Mouse (Mus musculus) CH12F3 (cell line): ENCODE data around the gene Cdk5.

ENCODE experiments used
- in situ Hi-C: fragments of 300-500 bp; cut with MboI; formaldehyde crosslinking; loops from 2 replicates; pipeline ENCODE4 v1.14.3; 2020; ENCODE audit warnings: low sequenced_read_pairs

The Cdk5 gene

DNA sequence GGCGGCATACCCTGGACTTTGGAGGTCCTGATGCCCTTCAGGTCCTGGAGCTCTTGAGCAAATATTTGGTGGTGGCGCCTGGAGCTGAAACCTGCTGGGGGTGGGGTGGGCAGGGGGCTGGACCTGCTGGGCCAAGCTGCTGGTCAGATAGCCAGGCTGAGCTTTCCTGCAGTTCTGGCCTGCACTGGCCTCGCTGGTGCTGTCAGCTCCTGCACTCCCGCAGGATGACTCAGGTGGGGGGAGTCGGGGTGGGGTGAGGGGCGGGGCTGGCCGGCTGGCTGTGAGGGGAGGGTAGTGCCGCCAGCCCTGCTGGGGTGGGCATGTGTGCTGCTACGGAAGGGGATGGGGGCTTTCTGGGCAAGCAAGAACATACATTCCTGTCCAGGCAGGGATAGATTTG is 5.3 kb upstream of the Cdk5 start:
- in situ Hi-C loops = no loop called here

DNA sequence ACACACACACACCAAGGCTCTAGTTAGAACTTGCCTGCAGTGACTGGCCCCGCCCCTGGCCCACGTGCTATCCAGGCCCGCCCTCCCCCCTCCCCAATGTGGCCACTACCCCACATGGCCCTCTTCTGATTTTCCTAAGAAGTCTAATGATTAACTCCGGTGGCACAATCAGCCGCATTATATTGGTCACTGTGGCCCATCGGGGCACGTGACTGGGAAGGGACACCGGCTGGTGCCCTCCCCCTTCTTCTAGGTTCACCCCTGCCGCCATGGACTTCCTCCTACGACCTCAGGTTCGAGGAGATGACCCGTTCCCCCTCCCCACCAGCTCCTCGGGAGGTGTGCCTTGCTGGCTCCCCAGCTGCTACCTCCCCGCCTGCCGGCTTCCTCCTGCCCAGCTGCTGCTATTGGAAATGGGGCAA is 4.7 kb upstream of the Cdk5 start:
- in situ Hi-C loops = no loop called here

DNA sequence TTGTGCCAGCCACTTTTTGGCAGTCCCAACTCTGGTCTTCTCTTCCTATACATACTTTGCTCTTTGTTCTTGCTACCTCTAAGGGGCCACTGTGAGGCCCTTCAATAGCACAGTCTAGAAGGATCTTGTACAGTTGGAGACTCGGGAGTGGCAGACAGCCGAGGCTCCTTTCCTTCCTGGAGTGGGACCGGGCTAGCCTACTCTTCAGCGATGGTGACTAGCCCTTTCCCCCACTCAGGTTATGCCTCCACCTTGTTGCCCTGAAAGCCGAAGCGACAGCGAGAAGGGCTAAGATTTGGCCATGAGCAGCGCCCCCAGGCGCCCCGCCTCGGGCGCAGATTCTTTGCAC is 3.9 kb upstream of the Cdk5 start:
- in situ Hi-C loops = no loop called here

DNA sequence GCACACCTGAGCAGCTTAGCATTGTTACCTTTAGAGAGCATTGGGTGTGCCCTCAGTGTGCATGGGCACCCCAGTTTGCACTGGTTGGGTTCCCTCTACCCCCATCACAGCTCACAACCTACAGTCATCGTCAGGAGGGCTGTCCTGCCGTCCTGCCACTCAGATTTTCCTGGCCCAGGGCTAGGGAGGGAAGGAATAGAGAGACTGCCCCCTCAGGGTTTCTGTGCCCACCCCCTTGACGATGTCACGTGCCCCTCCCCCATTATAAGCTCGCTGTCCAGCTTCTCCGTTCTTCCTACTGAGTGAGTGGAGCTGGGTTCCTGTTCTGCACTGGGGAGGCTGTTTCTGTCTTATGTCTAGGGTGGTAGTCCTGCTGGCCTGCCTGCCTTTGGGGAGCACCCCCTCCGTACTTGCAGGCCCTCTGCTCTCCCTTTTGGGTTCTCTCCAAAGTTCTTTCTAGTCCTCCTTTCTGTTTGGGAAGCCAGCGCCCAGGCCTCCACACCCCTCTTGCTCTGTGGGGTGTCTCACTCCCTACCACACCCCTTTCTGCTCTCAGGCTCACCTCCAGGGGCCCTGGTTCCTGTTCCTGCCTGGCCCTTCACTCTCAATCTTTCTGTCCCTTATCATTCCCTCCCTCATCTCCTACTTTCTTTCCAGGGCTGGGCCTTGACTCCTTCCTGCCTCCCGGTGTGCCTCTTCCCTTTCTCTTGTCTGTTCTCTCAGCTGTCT is 3.4 kb upstream of the Cdk5 start:
- in situ Hi-C loops = no loop called here

DNA sequence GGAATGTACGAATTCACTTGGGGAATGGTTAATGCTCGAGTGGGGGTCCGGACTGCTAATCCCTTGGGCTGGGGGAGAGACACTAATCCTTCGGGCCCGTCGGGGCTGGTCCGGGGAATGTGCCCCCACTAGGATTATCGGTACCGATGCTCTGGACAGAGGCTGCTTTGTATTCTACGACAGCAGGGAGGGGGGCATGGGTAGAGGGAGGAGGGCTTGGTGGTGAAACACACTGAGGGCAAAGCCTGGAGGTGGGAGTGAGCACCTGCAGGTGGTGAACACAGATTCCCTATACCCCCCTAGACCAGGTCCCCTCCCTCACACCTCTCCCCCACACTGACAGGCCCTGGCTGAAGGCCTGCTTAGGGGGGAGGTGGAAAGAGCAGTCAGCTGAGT is 2.7 kb upstream of the Cdk5 start:
- in situ Hi-C loops = no loop called here

DNA sequence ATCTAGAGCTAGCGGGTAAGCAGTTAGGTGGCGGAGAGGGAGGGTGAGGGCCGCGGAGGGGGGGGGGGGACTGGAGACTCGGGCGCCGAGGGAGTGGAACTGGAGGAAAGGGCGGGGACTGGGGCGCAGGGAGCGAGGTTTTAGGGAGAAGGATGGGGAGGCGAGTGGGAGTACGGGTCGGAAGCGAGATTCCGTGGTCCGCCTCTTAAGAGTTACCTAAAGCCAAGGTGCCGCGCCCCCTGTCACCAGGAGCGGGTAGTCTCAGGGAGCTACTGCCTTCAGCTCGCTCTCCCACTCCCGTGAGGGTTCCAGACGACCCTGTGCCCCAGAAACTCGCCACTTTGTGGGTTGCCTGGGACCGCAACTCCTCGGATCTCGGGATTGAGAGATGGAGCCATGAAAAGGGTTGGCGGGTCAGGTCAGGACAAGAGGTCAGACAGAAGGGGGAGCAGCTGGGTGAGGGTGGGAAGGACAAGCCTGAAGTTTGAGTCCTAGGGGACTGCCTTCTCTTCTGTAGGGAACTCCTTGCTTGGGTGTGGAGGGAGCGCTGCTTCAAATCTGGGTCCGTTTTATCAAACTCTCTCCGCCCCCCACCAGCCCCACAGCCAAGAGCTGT is 2.2 kb upstream of the Cdk5 start:
- in situ Hi-C loops = no loop called here

DNA sequence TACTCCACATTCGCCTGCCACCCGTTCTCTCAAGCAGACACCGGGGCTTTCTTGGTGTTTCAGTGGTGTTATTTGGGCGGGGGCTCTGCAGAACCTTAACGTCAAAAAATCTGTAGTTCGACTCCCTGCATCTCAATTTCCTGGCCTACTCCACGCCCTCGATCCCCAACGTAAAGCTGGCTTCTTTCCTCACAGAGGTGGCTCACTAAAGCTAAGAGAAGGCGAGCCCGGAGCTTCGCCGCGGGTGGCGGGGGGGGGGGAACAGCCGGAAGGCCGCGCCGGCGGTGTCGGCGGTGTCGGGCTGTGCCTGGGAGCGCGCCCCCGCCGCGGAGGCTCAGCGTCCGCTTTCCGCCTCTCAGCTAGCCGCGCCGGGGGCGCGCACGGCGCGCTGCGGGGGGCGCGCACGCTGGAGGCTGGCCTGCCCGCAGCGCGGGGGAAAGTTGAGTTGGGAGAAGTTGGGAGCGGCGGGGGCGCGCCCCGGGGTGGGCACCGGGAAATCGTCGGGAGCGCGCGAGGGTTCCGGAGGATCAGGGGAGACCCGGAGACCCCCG is 1.6 kb upstream of the Cdk5 start:
- in situ Hi-C loops = no loop called here

DNA sequence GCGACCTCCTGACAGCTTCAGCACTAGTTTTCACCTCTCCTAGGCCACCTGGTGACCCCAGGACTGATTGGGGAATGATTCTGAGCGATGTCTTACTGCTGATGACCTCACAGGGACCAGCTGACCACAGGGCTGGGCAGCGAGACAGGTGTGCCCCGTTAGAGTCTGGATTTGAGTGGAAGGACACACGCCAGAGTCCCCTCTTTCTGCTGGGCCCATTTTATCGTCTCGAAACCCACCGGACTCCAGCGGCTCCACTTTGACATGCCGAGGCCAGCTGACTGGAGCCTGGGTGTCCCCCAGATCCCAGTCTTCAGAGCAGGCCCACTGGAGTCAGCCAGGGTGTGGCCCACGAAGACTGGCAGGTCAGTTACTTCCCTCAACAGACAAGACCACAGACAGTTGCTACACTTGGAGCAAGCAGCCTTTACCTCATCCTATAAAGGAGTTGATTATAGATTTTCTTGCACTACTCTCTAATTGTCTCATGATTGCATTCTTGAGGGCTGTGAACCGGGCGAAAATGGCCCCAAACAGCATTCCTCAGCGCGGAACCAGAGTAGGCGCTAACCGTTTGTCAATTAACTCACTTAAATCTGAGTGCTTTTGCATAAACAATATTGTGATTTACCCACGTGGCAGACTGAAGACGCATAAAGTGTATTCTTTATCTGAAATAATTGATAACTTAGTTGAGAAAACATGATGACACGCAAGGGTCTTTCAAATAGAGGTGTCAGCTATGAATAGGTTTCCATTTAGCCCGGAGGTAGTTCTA is 863 bp upstream of the Cdk5 start:
- in situ Hi-C loops = no loop called here

DNA sequence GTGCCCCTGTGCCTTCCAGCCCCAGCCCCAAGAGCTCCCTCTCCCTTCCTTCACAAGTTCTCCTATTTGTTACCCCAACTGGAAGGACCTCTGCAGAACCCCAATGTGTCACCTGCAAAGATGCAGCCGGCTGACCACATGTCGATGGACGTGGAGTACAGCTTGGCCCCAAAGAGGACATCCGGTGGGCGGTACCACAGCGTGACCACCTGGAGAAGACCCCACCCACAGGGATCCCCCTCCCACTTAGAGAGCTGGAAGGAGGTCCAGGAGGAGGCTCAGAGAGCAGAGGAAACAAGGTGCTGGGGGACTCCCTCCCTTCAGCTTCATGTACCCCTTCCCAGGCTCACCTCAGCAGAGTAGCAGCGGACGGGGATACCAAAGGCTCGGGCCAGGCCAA is 2.9 kb downstream of the Cdk5 start:
- in situ Hi-C loops = no loop called here

DNA sequence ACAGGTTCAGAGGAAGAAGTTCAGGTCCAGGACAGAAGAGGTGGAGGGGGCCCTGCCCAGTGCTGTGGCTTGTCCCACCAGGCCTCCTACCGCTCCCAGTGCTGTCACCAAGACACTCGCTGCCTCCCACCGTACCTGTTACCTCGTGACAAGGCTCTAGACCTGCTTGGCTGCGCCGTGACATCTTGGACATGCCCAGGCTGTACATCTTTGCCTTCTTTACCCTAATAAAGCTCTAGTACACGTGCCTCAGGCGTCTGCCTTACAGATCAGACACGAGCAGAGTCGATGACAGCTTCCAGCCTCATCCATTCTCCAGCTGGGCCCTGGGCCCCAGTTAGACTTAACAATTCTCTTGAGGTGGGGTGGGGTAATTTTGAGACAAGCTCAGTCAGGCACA is 5.7 kb downstream of the Cdk5 start:
- in situ Hi-C loops = no loop called here

DNA sequence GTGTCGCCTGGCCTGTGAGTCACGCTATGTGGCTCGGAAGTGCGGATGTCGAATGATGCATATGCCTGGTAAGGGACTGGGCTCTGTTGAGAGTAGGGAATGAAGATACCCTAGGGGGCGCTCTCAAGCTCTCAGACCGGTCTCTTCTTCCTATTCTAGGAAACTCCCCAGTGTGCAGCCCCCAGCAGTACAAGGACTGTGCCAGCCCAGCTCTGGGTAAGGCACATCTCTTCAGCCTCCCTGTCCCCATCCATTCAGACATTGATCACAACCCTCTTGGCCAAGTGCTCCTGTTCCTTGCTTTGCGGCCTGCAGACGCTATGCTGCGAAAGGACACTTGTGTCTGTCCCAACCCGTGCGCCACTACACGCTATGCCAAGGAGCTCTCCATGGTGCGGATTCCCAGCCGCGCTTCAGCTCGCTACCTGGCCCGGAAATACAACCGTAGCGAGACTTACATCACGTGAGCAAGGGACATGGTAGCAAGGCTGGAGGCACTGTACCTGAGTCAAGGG is 7.1 kb downstream of the Cdk5 start:
- in situ Hi-C loops = no loop called here

DNA sequence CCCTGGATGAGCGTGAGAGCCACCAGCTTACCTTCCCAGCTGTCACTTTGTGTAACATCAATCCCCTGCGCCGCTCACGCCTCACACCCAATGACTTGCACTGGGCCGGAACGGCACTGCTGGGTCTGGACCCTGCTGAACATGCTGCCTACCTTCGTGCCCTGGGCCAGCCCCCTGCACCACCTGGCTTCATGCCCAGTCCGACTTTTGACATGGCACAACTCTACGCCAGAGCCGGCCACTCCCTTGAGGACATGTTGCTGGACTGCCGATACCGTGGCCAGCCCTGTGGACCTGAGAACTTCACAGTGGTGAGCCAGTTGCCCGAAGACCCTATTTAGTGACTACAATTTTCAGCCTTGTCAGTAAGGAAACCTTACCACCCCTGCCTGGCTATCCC is 9.4 kb downstream of the Cdk5 start:
- in situ Hi-C loops = no loop called here

DNA sequence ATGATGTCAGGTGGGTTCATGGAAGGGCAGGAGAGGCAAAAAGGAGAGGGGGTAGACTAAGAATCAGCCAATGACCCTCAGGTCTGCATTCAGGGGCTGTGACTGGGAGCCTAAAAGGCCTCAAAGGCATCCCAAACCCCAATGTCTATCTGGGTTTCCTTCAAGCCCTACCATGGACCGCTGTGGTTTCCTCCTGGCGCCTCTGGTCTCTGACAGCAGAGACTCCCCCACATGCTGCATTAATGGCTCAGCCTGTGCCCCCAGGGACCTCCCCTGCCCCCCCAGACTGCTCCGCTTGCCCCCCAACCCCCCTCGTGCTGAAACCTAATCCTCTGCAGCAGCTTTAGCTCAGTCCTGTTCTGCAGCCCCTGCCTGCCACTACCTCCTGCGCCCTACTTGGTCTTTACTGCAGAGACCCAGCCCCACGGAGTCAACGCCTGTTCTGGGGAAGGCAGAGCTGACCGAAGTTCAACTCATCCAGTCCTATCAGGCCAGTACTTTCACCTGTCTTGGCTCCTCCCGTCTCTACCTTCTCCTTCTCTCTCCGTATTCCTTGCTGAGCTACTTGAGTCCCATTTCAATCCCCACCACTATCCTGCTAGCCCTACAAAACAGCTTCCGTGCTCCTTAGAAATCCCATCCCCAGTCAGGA is 10.2 kb downstream of the Cdk5 start, which contains the start of gene Asic3:
TSS of gene Asic3 (plus strand) at position 351 of the 652 bp plus-strand sequence.
- in situ Hi-C loops = no loop called here

DNA sequence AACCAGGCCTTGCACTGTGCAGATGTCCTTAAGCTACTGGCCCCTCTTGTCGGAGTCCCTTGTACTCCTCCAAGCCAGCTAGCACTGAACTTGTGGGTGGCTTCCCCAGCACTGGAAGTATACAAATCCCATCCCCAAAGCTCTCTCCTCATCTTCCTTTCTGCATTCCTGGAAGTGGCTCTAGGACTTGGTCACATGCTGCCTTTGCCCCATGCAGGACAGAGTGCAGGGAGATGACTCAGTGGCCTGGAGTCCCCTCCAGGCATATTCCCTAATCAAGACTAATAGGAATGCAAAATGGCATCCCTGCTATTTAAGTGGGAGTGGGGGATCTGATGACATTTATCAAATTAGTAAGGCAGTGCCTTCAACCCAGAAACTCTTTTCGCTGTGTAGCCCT is 11.3 kb downstream of the Cdk5 start:
- in situ Hi-C loops = no loop called here

DNA sequence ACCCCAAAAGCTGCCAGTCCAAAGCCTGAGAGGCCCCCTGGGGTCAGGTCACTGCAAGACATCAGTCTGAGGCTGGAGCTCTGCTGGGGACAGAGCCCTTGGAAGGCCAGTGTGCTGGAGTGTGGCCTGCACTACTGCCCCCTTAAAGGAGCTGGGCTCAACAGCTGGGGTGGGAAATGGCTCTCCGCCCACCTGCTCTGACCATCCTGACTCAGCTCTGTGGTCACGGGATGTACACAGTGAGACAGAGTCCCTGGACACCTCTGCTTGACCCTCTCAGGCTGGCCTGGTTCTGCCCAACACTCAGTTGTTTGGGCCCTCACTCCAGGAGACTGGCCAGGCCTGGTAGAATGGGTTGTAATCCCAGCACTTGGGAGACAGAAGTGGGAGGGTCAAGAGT is 13.9 kb downstream of the Cdk5 start:
- in situ Hi-C loops = no loop called here

DNA sequence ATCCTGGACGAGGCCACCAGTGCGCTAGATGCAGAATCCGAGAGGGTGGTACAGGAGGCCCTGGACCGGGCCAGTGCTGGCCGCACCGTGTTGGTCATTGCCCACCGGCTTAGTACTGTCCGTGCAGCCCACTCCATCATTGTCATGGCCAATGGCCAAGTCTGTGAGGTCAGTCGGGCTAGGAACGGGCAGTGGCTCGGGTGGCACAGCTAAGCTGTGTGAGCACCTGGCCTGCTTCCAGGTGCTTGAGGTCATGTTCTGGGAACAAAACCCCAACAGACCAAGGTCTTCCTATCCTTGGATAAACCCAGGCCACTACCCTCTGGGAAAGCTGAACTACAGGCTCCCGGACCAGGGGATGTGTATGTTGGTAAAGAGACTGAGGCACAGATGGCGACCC is 14.7 kb downstream of the Cdk5 start:
- in situ Hi-C loops = no loop called here

DNA sequence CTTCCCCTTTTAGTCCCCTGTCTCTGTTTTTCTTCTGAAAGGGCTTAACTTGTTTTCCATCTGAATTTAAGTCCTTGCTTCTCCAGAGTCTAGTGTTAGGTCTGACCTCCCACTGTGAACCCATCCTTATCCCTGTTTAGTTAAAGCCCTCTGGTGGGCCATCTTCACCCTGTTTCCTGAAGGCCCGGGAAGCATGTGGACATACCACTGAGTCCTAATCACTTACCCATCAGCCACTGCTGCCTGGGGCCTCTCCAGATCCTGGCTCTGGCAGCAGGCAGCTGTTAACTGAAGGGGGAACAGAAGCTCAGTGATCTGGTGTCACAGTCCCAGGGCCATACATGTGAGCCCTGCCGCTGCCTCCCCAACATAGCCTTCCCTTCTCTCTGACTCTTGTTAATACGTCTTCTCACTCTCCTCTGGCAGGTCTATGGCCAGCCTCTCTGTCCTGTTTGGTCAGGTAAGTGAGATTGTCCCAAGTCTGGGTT is 17.9 kb downstream of the Cdk5 start:
- in situ Hi-C loops = no loop called here

DNA sequence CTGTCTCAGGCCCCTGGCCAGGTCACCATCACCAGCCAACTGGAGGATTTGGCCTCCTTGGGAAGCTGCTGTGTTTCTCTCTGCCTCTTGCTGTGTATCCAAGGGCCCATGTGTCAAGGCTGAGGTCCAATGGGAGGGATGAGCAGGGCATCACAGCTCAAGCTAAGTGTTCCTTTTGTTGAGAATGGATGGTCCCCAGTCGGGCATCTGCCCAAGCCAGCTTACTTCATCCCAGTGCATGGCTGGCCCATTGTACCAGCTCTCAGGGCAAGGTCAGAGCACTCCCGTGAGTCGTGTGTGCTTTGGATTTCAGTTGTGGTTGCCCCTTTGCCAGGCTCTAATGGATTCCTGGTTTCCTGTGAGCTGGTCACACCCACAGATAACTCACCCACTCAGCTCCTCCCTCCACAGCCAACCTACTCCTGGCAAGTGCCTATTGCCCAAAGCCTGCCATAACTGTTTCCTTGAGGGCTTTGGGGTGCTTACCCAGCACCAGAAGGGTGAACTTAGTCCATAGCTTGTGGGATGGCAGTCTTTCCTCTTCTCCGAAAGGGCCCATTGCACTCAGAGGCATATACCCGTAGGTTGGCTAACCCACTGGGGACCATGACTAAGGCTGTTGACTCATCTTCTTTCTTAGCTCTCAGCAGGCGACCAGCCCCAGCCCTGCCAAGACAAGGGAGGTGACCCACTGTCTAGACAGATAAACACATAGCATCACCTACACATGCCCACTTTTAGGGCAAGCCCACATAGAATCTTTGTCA is 18.6 kb downstream of the Cdk5 start:
- in situ Hi-C loops = no loop called here

DNA sequence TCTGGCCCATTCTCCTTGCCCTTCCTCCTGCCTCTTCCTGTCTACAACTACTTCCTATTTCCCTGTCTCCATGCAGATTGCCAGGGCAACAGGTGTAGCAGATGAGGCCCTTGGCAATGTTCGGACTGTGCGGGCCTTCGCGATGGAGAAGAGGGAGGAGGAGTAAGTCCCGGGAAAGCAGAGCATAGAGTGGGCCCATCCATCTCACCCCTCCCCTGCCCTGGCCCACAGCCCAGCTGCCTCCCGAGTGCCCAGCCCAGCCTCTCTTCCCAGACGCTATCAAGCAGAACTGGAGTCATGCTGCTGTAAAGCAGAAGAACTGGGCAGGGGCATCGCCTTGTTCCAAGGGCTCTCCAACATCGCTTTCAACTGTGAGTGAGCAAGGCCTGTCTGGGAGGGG is 21.4 kb downstream of the Cdk5 start:
- in situ Hi-C loops = no loop called here

DNA sequence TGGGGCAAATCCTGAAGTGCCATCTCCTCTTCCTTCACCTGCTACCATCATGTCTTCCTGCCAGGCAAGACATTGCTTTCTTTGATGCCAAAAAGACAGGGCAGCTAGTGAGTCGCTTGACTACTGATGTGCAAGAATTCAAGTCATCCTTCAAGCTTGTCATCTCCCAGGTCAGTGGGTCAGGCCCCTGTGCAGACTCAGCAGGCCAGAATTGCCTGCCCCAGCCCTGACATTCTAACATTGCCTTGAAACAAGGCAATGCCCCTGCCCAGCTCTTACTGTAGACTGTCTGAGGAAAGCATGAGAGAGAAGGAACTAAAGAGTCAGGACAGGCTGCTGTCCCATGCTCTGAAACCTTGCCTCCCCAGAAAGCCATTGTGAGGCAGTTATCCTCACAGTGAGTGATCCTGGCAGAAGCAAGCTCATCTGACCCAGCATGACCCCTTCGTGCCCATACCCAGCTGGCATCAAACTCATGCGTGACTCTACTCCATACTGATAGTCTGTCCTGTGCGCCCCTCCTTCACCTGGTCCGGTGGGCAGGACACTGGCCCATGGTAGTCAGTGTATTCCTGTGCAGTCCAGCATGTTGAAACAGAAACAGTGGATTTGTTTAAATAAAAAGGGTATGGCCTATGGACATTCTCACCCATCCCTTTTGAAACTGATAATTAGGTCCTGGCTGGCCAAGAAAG is 22.3 kb downstream of the Cdk5 start:
- in situ Hi-C loops = no loop called here
